Mouse (Mus musculus) 3134 (cell line): ENCODE data around the gene Knop1.

Experiments used
- DNase-seq: peaks from one replicate; pipeline ENCODE4 v3.0.0-alpha.2; 2011; ENCODE audit warnings: low spot score; ENCODE audit not compliant: insufficient read length; ENCODE audit errors: extremely low read depth

The Knop1 gene

DNA sequence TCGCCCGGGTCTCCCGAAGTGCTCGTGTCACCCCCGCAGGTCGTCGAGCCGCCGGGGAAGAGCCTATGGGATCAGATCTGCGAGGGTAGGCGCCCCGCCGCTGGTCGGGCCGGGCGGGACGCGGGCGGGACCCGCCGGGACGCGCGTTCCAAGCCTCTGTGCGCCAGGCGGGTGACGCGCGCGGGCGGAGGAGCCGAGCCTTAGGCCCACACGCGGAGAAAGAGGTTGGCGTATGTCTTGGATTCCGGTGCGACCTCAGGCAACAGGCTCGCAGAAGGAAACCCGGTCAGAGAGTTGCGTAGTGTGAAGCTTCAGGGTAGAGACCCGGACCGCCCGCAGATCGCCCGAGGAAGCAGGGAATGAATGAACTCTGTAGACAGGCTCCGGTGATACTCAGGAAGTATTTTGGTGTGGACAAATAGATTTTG, at the start of gene Knop1:
Gene Knop1 (minus strand): TSS at position 378 of the 428 bp plus-strand sequence.
- no peak for DNase-seq

DNA sequence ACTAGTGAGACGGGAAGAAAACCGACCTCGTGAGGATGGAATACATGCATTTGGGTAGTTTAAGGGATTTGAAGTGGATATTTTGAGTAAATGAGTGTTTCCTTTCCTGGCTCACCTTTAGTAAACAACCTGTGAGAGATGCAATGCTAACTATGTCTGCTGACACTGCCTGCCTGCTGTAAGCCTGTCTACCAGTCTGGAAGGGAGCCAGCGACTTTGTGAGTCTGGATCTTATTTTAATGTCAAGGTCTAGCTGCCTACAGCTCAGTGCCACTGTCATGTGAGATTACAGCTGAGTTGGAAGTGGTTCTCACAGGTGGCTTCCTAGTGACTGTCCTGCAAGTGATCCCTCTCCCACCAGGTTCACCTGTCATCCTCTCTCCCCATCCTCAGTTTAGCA, 48.5 kb upstream of the Knop1 start:
- DNase-seq: no peak

- no peak for DNase-seq
Observed at GRCm38 (mm10) chr7:118903879-118904278, 47.8 kb upstream of the Knop1 start.

- DNase-seq: no peak
Observed at GRCm38 (mm10) chr7:118902944-118903343, 46.9 kb upstream of the Knop1 start.

DNA sequence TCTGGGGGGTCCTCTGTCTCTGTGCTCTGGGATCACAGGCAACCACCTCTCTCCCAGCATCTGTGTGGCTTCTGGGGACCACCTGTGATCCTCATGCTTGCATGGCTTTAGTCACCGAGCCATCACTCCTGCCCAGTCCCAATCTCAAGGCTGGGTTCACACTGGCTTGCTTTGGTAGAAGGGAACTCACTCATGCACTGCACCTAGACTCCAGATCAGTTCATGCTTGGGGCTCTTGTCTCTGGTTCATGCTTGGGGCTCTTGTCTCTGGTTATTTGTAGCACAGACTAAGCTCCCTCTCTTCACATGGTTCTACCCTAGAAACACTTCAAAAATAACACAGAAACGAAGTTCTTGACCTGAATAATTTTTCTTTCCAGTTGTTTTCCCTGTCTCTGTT, 44.0 kb upstream of the Knop1 start:
- DNase-seq: no peak

- peak; percentile 27 for DNase-seq
Observed at GRCm38 (mm10) chr7:118898063-118898462, 42.0 kb upstream of the Knop1 start.

DNA sequence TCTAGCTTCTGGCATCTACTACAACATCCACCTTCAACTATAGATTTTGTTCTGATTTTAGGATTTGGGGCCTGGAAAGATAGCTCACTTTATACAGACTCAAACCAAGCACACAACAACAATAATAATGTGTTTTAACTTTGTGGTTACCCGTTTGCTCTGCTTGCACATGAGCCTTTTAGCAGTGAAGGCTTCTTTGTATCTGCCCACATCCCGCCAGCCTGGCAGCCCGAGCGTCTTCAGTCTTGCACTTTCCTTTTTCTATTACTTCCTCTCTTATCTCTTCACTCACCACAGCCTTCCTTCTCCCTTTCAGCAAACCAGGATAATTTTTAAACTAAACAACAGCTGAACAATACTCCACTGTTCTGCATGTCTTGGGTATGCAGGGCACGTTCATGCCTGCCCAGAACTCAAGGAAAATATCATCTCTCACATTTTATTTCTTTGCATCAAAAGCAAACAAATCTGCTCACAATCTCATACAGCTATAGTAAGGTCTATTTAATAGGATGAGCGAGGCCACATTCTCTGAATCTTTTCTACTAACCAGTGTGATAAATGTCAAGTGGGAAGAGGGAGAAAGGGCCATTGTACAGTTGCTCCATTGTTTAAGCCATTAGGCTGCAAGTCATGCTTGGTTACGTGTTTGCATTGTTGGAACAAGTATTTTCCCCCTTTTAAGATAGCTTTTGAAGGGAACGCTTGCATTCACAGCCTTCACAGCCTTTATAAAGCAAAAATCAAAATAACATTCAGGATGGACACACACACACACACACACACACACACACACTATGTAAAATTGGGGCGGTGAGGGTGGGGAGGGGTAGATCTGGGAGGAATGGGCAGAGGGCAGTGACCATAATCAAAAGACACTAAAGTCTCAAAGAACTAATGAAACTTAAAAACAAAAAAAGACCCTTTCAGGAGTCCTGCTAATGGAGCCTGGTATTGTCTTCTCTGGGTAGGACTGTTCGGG, 39.7 kb upstream of the Knop1 start:
- no peak for DNase-seq

- DNase-seq: peak; percentile 15
Observed at GRCm38 (mm10) chr7:118889046-118889680, 33.1 kb upstream of the Knop1 start.

GRCm38 (mm10) chr7:118887303-118888055, 31.4 kb upstream of the Knop1 start:
- no peak for DNase-seq

GRCm38 (mm10) chr7:118884969-118885368, 28.9 kb upstream of the Knop1 start:
- DNase-seq: no peak

GRCm38 (mm10) chr7:118883957-118884356, 27.9 kb upstream of the Knop1 start:
- no peak for DNase-seq

GRCm38 (mm10) chr7:118879466-118880029, 23.5 kb upstream of the Knop1 start:
- no peak for DNase-seq

- DNase-seq: no peak
Observed at GRCm38 (mm10) chr7:118865362-118865761, 9.3 kb upstream of the Knop1 start.

- no peak for DNase-seq
Observed at GRCm38 (mm10) chr7:118858640-118859039, 2.6 kb upstream of the Knop1 start.

DNA sequence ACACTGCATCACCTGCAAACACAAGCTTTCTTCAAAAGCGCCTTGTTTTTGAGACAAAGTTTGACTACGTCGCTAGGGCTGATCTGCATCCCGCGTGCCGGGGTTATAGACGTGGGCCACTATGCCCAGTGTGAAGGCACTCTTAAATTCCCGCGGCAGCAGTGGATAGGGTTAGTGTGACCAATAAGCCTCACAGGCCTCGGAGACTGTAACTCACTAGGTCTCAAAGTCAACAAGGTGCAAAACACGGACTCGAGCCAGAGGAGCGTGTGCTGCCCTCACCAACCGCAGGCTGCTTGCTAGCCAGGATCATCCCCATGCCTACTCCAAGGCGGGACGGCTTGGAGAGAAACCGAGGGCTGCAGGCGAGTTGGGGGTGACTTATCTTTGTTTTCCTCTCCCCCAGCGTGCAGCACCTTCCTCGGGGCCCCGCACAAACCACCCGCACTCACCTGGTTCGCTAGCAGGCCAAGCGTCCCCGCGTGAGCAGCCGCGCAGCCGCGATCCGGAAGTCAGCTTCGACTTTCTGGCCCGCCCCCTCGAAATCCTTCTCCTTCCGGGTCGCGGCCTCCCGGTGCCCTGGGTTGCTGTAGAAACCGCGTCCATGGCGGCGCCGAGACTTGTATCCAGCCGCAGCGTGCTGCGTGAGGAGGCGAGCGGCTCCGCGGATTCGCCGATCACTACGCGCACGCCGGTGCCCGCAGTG, 730 bp downstream of the Knop1 start, which contains the start of gene Iqck:
Gene Iqck (plus strand): TSS at position 582 of the 706 bp plus-strand sequence.
- peak; percentile 90 for DNase-seq

DNA sequence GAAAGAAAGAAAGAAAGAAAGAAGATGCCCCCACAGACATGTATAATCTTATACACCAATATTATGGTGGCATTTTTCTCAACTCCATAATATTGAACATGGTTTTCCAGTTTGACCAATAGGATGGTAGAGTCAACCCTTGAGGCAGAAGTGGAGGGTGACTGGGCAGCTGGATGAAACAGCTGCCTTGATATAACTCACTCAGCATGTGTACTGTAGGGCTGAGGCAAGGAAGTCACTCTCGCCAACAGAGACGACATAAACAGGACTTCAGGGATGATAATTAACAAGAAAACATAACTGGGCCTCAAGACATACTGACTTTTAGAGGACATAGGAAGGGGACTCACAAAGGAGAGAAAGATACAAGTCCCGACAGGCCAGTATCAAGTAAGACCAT, 1.4 kb downstream of the Knop1 start:
- DNase-seq: no peak

DNA sequence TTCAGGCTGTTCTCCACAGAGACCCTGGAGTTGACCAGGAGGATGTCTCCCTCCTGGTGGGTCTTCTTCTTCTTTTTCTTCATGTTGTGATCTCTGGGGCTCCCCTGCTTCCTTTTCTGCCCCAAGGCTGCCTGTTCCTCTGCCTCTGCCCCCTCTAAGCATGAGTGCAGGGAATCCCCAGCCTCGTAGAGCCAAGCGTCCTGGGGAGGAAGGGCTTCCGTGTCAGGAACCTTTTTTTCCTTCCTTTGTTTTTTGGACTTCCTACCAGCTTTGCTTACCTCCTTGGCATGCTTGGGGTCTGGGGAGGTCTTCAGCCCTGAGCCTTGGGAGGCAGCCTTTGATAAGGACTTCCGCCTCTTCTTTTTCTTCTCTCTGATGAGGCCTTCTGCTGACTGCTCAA, 3.4 kb downstream of the Knop1 start:
- no peak for DNase-seq

DNA sequence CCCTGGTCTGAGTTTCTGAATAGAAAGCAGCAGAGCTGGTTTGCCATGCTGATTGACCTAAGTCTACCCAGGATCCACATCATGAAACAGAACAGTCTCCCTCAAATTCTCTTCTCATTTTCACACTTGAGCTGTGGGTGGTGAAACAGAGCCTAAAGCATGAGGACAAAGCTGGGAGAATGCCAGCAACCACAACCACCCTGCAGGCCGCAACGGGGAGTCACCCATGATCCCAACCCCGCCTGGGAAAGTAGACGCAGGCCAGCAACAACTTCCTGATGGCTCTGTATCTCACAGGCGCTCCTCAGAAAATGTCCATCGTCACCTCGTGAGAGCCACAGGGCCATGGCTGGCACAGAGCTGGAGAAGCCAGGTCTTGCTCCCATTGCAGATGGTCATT, 4.5 kb downstream of the Knop1 start:
- DNase-seq: peak; percentile 78

- DNase-seq: peak; percentile 65
Observed at GRCm38 (mm10) chr7:118850676-118851290, 5.3 kb downstream of the Knop1 start.
